Mouse (Mus musculus) layer of hippocampus, postnatal 10 days (tissue): ENCODE measurements around the gene Gsto1. TPM values are rescaled to one million over a fixed set of nuclear protein-coding genes. Genes with fewer than 3 reads are reported as not detected.
"Not testable (repeated sequence)": the region's sequence is repeated elsewhere in the genome, so short reads cannot be mapped to it uniquely, and the experiment has no call there.

ENCODE experiments used
- DNase-seq, 2 experiments: peaks; one replicate each; pipeline ENCODE4 v3.0.0; 2021; ENCODE audit warnings: low spot score in 2 of 2
- long read RNA-seq: library from polyadenylated mRNA; stranded (forward); transcript quantifications from one replicate; pipeline ENCODE4 v2.0.0, GENCODE M21; 2023
- total RNA-seq, 2 experiments: library from RNA; stranded (reverse); gene quantifications; 2 replicates each; pipeline ENCODE4 v1.2.3; 2021

The Gsto1 gene
- 10 to 100 TPM; 72.4 to 74.9 TPM for total RNA-seq
- long read RNA-seq, transcript Gsto1-201 (6 exons, 1,182 nt), result major isoform, 92 of 95 reads
- long read RNA-seq, partial matches to known transcripts, result 2 of 95 reads
- long read RNA-seq, other reads (novel, unspliced or antisense), result 1 of 95 reads

- DNase-seq, result peak; percentile 86 to 88
Measured at GRCm38 (mm10) chr19:47854796-47855783, at the start of gene Gsto1. TSS of gene Gsto1 (plus strand) at chr19:47854970.

GRCm38 (mm10) chr19:47812091-47812490 is 42.7 kb upstream of the Gsto1 start:
- no peak for DNase-seq

- no peak for DNase-seq
Measured at GRCm38 (mm10) chr19:47814721-47815120, 40.0 kb upstream of the Gsto1 start.

GRCm38 (mm10) chr19:47817692-47818091 is 37.1 kb upstream of the Gsto1 start:
- peak in 1 of 2 experiments; percentile 28 for DNase-seq

- peak; percentile 86 to 87 for DNase-seq
Measured at GRCm38 (mm10) chr19:47820832-47821493, 33.8 kb upstream of the Gsto1 start.

GRCm38 (mm10) chr19:47821494-47821872 is 33.3 kb upstream of the Gsto1 start:
- peak in 1 of 2 experiments; percentile 13 for DNase-seq

- DNase-seq, result no peak
Measured at GRCm38 (mm10) chr19:47822143-47822796, 32.5 kb upstream of the Gsto1 start.

GRCm38 (mm10) chr19:47824026-47824425 is 30.7 kb upstream of the Gsto1 start:
- no peak for DNase-seq

GRCm38 (mm10) chr19:47829913-47830450 is 24.8 kb upstream of the Gsto1 start:
- DNase-seq, result no peak

- DNase-seq, result no peak
Measured at GRCm38 (mm10) chr19:47831111-47831510, 23.7 kb upstream of the Gsto1 start.

- no peak for DNase-seq
Measured at GRCm38 (mm10) chr19:47832316-47832715, 22.5 kb upstream of the Gsto1 start.

GRCm38 (mm10) chr19:47834614-47835013 is 20.2 kb upstream of the Gsto1 start:
- DNase-seq, result no peak

- DNase-seq, result no peak
Measured at GRCm38 (mm10) chr19:47835776-47836175, 19.0 kb upstream of the Gsto1 start.

- DNase-seq, result peak; percentile 66 to 69
Measured at GRCm38 (mm10) chr19:47836701-47837526, 17.9 kb upstream of the Gsto1 start.

GRCm38 (mm10) chr19:47837527-47837901 is 17.3 kb upstream of the Gsto1 start:
- no peak for DNase-seq

GRCm38 (mm10) chr19:47841234-47841633 is 13.5 kb upstream of the Gsto1 start:
- not testable (repeated sequence) for DNase-seq

- no peak for DNase-seq
Measured at GRCm38 (mm10) chr19:47849735-47850134, 5.0 kb upstream of the Gsto1 start.

- not testable (repeated sequence) for DNase-seq
Measured at GRCm38 (mm10) chr19:47852131-47852530, 2.6 kb upstream of the Gsto1 start.

- no peak for DNase-seq
Measured at GRCm38 (mm10) chr19:47853053-47853452, 1.7 kb upstream of the Gsto1 start.
